Mouse (Mus musculus) left cerebral cortex, adult 9 months (tissue): Measurements from ENCODE around the gene Col6a6.

ENCODE experiments used
- DNase-seq, 2 experiments: peaks; one replicate each; pipeline ENCODE4 v3.0.0; 2022; ENCODE audit warnings: low spot score in 2 of 2

The Col6a6 gene

DNA sequence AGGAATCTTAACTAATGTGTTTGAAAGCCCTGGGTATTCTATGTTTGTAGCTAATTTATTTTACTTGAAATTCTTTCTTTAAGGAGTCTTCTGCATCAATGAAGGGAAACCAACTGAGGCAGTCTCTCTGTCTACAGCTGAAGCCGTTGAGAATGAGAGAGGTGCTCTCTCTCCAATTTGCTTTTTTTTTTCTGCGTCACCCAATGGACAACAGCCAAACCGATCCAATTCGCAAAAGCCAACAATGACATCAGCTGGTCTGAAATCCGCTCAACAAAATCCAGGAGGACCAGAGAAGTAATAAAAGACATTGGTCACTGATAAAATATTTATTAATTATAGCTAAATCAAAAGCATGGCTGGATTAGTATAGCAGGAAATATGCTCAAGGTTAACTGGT lies 26.5 kb downstream of the Col6a6 start:
- DNase-seq = no peak

DNA sequence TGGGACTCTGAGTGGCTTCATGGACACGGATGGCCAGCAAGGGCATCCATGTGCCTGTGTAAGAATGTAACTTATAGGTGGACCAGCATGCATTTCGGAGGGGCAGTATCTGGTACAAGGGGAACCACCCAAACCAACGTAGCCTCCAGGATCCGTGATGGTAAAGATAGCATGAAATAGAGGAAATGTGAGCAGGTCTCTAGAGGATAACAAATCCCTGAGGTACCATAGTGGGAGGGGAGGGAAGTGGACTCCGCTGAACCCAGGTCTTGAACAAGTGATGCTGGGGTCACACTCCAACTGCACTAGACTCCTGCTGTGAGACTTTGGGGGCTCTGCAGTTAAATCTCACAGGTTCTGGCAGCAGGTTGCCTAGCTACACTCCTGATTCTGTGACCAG lies 27.7 kb downstream of the Col6a6 start:
- no peak for DNase-seq

DNA sequence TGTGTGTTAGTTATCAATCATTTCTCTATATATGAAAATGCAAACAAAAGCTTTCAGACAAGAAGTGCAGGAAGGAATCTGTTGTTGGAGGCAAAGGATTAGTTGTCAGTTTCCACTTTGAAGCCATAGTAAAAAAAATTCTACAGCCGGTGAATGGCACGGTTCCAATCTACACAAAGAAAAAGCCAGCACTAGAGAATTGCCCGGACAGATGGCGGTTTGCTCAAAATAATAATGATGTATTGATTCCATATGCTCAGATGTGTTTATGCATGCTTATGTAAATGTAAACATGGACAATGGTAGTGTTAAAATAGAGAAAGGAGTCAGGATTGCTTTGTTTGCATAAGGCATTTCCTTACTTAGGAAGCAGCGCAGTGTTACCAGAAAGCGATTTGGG lies 31.8 kb downstream of the Col6a6 start:
- peak in 1 of 2 experiments; percentile 14 for DNase-seq

DNA sequence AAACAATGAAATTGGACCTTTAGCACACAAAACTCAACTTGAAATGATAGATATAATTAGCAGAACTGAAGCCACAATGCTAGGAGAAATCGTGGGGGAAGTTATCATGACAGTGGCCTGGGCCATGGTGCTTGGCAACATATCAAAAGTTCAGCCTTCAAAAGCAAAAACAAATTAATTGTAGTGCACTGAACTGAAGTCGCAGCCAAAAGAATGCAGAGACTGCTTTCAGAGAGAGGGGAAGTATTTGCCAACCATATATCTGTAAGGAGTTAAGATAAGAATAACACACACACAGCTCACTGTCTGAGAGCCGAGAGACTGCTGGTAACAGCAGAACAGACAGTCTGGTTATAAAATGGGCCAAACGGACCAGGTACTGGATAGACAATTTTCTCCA lies 33.0 kb downstream of the Col6a6 start:
- no peak for DNase-seq

DNA sequence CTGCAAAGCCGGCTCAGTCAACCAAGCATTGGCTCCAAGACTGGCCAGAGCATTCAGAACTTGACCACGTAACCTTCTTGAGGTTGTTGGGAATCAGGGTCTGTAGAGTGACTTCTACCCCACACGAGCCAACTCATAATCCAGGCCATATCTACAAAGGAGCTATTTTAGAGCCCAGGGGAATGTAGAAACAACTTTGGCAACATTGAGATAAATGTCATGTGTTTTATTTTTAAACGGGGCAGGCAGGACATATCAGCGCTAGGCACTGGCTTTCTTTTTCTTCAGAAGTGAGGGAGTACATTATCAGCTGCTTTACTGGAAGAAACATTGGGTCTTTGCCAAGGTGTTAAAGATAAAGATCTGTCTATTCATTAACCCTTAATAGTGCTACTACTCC lies 36.1 kb downstream of the Col6a6 start:
- no peak for DNase-seq

DNA sequence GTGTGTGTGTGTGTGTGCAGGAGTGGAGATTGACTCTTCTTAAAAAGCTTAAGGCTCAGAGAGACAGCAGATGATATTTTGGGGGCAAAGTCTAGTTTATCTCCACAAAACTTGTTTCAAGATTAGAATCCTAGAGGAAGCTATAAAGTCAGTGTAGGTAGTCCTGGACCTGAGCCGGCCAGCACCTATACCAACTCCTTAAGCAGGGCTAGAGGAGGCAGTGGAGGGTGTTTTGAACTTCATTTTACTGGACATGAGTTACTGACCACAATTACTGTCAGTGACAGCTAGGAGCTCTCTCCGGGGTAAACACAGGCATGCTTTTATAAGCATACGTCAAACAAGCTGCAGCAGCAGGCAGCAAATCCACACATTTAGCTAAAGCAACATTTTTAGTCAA lies 39.8 kb downstream of the Col6a6 start:
- no peak for DNase-seq

DNA sequence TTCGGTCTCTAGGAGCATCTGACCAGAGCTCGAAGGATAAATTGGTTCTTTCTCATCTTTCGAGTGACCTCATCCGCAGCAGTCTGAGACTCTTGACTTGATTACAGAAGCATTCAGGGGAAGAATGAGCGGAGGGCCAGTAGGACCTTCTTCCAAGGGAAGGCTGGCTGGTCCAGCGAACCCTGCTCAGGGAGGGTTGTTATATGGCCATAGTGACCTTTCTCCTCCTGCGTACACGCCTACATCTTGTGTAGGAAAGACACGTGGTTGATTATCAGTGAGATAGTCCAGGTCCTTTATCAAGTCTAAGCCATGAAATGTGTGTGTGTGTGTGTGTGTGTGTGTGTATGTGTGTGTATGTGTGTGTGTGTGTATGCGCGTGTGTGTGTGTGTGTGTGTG lies 40.2 kb downstream of the Col6a6 start:
- DNase-seq = no peak

DNA sequence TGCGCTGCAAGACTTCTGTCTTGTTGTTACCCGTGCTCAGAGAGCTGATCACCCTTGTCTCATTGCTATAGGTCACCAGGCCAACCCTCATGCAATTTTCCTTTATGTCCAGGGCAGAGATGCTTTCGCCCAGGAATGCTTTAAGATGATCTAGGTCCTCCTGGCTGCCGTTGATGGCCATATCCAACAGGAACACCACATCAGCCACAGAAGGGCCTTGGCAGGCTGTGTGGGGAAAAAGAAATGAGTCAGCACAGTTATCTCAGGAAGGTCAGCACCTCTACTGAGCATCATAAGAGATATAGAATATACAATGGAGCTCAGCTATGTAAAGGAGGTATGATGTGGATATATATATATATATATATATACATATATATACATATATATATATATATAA lies 43.9 kb downstream of the Col6a6 start:
- no peak for DNase-seq

DNA sequence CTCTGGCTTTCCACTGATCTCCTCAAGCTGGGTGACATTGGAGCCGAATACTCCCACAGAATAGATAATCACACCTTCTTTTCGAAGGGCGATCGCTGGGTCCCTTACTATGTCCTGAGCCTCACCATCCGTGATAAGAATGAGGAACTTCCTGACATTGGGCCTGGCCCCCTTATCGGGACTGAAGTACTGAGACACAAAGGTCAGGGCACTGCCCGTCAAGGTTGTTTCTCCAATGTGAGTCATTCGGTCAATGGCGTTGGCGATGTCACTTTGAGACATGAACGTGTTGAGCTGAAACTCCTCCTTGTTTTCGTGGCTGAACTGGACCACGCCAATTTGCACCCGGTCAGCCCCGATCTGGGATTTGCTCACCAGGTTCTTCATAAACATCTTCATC lies 47.3 kb downstream of the Col6a6 start:
- no peak for DNase-seq

DNA sequence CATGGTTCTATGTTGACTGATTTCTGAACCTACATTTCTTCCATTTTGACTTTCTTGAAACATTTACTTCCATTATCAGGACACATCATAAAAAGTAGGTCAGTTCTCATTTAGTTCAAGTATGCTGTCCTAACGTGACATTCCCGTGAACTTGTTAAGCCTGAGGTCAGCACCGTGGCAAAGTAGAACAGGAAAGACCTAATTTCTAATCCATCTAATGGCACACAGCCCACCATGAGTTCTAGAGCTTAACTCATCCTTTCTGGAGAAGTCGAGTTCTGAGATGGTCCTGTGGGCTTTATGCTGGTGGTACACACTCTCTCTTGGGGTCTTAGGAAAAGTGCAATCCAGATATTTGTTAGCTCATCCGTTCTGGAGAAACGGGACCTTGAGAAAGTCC lies 49.2 kb downstream of the Col6a6 start:
- DNase-seq = no peak

DNA sequence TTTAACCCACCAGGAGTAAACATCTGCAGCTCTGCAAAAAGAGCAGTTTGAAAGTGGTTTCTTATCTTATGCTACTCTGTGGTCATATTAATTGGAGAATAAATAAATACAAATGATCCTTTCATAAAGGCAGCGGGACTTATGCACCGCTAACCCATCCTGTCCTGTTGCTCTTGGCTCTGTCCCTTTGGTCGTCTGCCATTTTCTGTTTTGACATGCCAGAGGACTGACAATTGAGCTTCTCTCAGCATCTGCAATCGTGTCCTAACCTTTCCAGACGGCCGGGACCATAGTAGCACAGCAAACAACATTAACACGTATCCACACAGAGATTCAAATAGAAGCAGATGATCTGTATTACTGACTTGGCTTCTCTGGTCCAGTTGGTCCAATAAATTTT lies 53.1 kb downstream of the Col6a6 start:
- no peak for DNase-seq

DNA sequence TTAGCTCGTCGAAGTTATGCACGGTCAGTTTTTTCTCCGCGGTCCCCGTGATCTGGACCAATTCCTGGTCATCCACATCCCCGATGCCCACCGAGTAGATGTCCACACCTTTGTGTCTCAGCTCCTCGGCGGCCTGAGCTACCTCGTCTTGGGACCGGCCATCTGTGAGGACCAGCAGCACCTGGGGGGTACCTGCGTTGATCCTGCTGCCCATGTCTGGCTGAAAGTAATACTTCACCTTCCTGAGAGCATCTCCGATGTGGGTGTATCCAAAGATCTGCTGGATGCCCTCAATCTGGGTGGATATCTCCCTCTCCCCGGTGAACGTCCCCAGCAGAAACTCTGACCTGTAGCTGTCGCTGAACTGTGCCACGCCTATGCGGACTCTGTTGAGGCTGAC lies 53.6 kb downstream of the Col6a6 start:
- DNase-seq = no peak

DNA sequence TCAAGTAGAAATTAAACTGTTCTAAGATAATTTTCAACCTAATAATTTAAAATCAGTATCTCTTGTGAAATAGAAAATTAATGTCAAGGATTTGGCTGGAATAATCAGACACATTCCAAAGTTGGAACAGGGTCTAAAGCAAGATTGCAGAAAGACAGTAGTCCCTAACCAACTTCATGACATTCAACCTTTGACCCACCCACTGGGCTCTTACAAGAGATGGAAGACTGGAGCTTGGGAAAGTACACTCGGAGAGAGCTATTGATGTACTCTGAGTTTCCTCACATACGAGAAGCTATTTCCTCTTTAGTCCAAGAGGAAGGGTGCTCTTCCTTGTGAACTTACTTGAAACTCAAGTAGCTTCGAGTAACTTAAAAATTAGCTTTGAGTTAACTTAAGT lies 56.6 kb downstream of the Col6a6 start:
- DNase-seq = no peak

DNA sequence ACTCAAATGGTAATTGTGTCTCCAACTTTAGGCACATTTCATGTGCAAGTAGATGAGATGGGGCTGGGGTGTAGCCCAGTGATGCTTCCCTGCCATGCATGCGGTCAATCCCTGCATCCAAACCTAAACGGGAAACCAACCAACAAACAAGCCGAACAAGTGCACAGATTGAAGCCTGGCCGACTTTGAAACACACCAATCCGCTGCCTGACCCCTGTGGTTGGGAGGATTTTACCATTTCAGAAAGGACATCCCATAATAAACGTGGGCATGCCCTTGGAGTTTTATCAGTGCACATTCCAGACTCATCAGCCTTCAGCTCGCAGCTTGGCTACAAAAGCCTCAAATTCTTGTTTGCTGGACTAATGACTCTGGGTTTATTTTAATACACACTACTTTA lies 57.3 kb downstream of the Col6a6 start:
- no peak for DNase-seq

DNA sequence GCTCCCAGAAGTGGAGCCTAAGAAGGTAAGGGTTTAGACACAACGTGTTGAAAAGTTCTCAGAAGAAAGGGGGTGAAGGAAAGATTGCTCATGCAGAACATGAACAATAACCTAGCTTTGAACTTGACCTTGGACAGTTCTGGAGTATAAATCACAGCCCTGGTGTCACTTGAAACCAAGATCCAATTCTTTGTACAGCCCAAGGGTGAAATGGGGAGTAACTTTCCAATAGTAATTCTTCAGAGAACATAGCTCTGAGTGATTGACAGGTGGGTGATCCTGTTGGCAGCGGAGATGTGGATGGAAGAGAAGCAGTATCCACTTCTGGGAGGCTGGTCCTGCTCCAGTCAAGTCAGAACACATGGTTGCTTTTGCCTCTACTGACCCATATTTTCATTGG lies 62.1 kb downstream of the Col6a6 start:
- no peak for DNase-seq

DNA sequence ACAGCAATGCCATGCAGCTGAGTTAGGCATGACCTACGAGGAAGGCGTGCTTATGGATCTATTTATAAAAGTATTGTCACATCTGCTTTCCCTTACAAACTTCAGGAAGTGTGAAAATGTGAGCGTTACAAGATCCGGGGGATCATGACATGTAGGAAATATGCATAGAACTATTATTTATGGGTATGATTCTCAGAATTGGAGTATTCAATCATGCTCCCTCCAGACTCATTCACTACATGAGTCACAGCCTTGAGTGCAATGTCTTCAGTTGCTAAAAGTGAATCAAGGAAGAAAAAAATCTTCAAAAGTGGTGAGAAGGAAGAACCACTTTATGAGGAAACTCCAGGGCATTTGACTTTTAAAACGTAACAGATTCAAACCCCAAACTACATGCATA lies 63.3 kb downstream of the Col6a6 start:
- DNase-seq = no peak

DNA sequence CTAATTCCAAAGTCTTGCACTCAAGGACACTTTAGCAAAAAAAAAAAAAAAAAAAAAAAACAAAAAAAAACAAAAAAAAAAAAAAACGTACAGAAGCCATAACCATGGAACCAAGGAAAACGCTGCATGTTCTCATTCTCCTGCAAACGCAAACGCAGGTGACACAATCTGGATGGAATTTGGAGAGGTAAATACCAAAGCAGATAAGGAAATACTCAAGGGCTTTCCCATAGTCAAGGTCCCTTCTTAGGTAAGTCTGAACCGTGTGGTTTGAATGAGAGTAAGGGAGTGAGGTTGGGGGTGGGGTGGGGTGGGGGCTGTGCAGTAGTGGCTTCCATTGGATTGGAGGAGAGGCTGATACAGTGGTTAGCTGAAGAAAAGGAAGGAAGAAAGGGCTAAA lies 63.8 kb downstream of the Col6a6 start:
- DNase-seq = no peak

DNA sequence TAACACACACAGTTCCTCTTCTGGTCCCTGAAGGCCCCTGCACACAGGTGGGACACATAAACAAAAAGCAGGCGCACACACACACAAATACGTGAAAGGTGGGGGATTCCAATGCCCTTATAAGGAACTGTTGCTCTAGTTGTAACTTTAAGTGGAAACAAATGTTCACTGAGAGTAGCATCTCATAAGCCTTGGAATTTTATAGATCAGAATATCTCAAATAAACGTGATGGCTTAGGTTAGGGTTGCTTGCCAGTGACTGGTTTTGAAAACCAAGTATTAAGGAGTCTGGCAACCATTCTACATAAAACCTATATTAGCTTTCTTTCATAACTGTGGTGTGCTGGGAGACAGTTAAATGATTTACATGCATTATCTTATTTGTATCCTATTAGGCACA lies 64.3 kb downstream of the Col6a6 start:
- DNase-seq = no peak

DNA sequence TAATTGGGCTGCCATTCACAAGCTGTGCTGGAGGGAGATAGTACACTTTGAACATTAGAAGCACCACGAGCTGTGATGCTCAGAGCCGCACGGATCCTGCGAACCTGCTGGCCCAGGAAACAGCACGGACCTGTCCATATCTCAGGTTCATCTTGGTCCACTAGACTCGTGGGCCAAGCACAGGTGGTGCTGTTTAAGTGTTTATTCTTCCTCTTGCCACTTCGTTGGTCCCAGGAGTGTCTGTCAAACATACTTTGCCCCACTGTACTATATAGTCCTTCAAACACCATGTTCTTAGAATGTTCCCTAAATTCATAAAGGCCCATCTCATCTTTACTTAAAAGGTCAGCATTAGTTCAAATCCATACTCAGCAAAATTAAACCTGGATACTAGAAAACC lies 65.7 kb downstream of the Col6a6 start:
- no peak for DNase-seq

DNA sequence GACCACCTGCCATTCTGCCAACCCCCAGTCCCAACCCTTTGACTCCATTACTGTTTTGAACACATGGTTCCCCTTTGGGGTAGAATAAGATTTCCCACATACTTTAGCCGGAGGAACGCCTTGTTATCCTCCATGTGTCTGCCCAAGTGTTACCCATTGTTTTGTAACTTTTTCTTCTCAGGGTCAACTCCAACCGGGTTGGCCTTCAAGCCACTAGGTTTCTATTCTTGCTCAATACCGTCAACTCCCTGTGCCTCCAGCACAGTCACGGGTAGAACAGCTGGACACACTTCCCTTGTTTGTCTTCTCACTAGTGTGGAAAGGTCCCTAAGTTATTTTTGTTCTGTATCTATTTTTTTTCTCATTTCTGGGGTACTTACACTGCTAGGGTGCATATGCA lies 69.1 kb downstream of the Col6a6 start:
- DNase-seq = no peak

DNA sequence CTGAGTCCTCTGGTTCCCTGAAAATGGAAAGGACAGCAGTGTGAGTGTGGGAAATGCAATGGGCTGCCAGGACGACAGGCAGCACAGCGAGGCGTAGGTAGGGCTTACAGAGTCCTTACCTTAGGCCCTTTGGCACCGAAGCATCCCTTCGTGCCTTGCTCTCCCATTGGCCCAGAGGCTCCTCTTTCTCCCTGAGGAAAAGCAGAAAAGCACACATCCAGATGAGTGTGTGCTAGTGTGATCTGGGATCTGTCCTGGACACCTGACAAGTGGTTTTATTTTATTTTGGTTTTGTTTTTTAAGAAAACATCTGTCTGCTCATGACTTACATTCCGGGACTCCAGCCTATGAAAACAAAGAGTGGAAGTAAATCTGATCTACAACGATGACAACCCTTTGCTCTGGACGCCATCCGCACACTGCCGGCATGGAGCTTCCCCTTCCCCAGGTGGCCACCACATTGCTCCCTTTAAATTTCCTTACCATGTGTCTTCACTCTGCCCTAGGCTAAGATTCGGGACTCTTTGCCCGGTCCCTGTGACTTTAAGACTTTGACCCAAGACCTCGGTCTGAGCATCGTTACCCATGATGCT lies 69.7 kb downstream of the Col6a6 start:
- DNase-seq = no peak

DNA sequence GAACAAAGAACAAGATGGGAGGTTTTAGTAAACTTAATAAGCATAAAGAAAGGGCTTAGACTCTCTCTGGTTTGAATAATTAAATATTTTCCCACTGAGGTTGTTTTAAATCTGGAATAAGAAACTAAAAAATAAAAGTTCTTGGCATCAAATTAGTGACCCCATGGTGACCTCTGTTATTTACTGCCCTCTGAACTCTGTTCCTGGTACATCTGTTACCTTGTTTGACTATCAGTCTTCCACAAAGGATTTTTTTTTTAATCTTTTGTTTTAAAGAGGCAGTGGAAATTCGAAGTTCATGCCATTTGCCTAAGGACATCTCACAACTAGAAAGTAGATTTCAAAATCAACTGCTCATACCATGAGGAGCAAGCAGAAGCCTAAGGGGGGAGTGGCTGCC lies 73.7 kb downstream of the Col6a6 start:
- DNase-seq = no peak

DNA sequence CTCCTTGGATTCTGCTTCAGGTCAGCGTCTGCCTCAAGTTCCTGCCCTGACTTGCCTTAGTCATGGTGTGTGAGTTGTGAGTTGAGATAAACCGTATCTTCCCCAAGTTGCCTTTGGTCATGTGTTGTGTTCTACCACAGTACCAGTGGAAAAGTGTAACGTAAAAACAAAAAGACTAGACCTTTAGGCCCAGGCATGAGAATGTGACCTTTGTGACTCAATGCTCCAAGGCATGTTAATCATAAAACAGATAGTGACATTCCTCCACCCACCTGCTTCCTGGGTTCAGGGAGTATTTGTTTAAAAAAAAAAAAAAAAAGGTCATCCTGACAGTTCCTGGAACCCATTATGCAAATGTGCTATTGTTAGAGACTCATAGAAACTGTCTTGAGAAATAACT lies 82.1 kb downstream of the Col6a6 start:
- DNase-seq = no peak

DNA sequence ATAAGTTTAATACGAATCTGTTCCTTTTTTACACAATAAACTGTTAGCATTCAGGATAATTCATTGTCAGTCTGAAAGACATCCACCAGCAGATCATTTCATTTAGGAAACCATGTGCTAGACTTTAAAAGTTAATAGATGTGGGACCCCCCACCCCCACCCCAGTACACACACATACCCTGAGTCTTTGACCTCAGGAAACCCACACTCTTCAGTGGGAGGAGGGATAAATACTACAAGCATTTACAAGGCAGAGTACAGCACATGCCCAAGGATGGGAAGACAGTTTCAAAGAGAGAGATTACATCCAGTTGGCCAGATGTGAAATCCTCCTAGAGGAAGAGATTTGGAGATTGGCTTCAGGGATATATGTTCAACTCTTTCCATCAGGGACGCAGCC lies 87.5 kb downstream of the Col6a6 start:
- no peak for DNase-seq

DNA sequence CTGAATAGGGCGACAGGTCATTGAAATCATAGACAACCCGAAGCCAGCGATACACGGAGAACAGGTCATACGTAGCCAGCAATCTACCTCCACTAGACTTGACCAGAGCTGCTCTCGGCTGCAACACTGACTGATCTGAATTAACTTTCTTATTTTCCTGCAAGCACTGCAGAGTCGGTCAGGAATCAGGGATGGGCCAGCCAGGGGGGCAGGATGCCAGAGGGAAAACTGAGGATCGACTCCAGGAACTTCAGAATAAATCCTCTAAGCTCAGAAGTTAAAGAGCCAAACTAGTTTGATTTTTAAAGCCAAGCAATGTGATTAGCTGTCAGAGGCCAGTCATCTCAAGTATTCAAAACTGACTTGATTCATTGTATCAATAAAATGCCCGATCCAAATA lies 88.5 kb downstream of the Col6a6 start:
- DNase-seq = no peak
